Mouse (Mus musculus) neutrophil, adult 5-6 weeks (primary cell): ENCODE measurements around the gene Rapgef6. TPM values are rescaled to one million over a fixed set of nuclear protein-coding genes. Genes with fewer than 3 reads are reported as not detected.
A peak's percentile ranks its signal among the peaks of the same experiment; 100 is the strongest.

Experiments
- ATAC-seq: fragments of 151-379, 151-347 bp; 2 replicates; pipeline ENCODE4 v1.8.0; 2017; ENCODE audit warnings: mild to moderate bottlenecking, moderate TSS enrichment; ENCODE audit not compliant: insufficient number of reproducible peaks, poor library complexity, low FRiP score, severe bottlenecking; ENCODE audit errors: extremely low read depth
- total RNA-seq: library from RNA; stranded (forward); fragments of 200-1000 nt; gene quantifications from 2 replicates; pipeline ENCODE4 v1.2.3, GENCODE M21; 2017

Gene Rapgef6
- total RNA-seq, 1 experiment from 2014 or later = 202 TPM

- ATAC-seq = no peak
Observed at GRCm38 (mm10) chr11:54673575-54674298, 151.1 kb downstream of the Rapgef6 start.

GRCm38 (mm10) chr11:54675792-54676489 lies 153.3 kb downstream of the Rapgef6 start:
- no peak for ATAC-seq

GRCm38 (mm10) chr11:54679141-54679540 lies 156.5 kb downstream of the Rapgef6 start:
- no peak for ATAC-seq

- ATAC-seq = no peak
Observed at GRCm38 (mm10) chr11:54684831-54685230, 162.2 kb downstream of the Rapgef6 start.

- no peak for ATAC-seq
Observed at GRCm38 (mm10) chr11:54690171-54690570, 167.5 kb downstream of the Rapgef6 start.

GRCm38 (mm10) chr11:54691179-54691578 lies 168.5 kb downstream of the Rapgef6 start:
- ATAC-seq = no peak

GRCm38 (mm10) chr11:54693696-54694095 lies 171.0 kb downstream of the Rapgef6 start:
- no peak for ATAC-seq

GRCm38 (mm10) chr11:54694291-54694690 lies 171.6 kb downstream of the Rapgef6 start:
- ATAC-seq = no peak

GRCm38 (mm10) chr11:54695951-54696350 lies 173.3 kb downstream of the Rapgef6 start:
- ATAC-seq = no peak

GRCm38 (mm10) chr11:54697611-54698010 lies 175.0 kb downstream of the Rapgef6 start:
- ATAC-seq = peak; percentile 57

- no peak for ATAC-seq
Observed at GRCm38 (mm10) chr11:54698636-54699035, 176.0 kb downstream of the Rapgef6 start.

GRCm38 (mm10) chr11:54699972-54700371 lies 177.3 kb downstream of the Rapgef6 start:
- no peak for ATAC-seq

- no peak for ATAC-seq
Observed at GRCm38 (mm10) chr11:54701848-54702247, 179.2 kb downstream of the Rapgef6 start.

GRCm38 (mm10) chr11:54703306-54703705 lies 180.7 kb downstream of the Rapgef6 start:
- peak; percentile 63 for ATAC-seq

GRCm38 (mm10) chr11:54708153-54708552 lies 185.5 kb downstream of the Rapgef6 start:
- ATAC-seq = no peak

GRCm38 (mm10) chr11:54709645-54710044 lies 187.0 kb downstream of the Rapgef6 start:
- ATAC-seq = no peak

- no peak for ATAC-seq
Observed at GRCm38 (mm10) chr11:54710512-54711293, 188.1 kb downstream of the Rapgef6 start.

- no peak for ATAC-seq
Observed at GRCm38 (mm10) chr11:54712849-54713248, 190.2 kb downstream of the Rapgef6 start.

GRCm38 (mm10) chr11:54717893-54718292 lies 195.2 kb downstream of the Rapgef6 start:
- ATAC-seq = no peak

GRCm38 (mm10) chr11:54718601-54719000 lies 196.0 kb downstream of the Rapgef6 start:
- no peak for ATAC-seq
